Mouse (Mus musculus) CH12.LX (cell line): ENCODE results near the gene Gm15737. TPM values are rescaled to one million over a fixed set of nuclear protein-coding genes. Genes with fewer than 3 reads are reported as not detected.

Experiments
- DNase-seq: peaks from one replicate; pipeline ENCODE4 v3.0.0-alpha.2; 2013; ENCODE audit errors: extremely low read depth
- H3K27ac ChIP-seq: 2 replicates; pipeline ENCODE4 v1.5.1; 2012; ENCODE audit warnings: low read depth, mild to moderate bottlenecking, control low read depth, moderate library complexity; ENCODE audit not compliant: insufficient read depth
- H3K27me3 ChIP-seq: replicated peaks from 2 replicates; pipeline ENCODE3; 2012; ENCODE audit warnings: inconsistent platforms
- H3K36me3 ChIP-seq, 2 experiments: replicated peaks in 1 of 2; 2 replicates each; pipeline versions ENCODE3 to v1.6.1; 2012; ENCODE audit warnings: inconsistent platforms in 1 of 2, low read length in 1 of 2, mild to moderate bottlenecking in 1 of 2, mixed read lengths in 1 of 2, moderate library complexity in 1 of 2; ENCODE audit not compliant: control insufficient read depth in 1 of 2, insufficient read depth in 1 of 2
- H3K4me1 ChIP-seq, 2 experiments: 2 replicates each; pipeline ENCODE4 v1.6.1; 2012; ENCODE audit warnings: inconsistent platforms in 1 of 2, moderate library complexity in 1 of 2; ENCODE audit not compliant: insufficient read depth in 2 of 2, control insufficient read depth in 1 of 2
- H3K4me2 ChIP-seq: 2 replicates; pipeline ENCODE4 v1.6.1; 2012; ENCODE audit warnings: low read depth, mild to moderate bottlenecking, control low read depth; ENCODE audit not compliant: poor library complexity, insufficient read depth, severe bottlenecking
- H3K4me3 ChIP-seq, 3 experiments: fragments of 150-350 bp in 1 of 3; sonication (generic) in 1 of 3; replicated peaks in 1 of 3; 2 replicates each; pipeline versions ENCODE3 to v1.5.1; 2011 to 2012; ENCODE audit warnings: low read depth in 2 of 3, low read length in 2 of 3, mild to moderate bottlenecking in 2 of 3, moderate library complexity in 2 of 3, control low read depth in 1 of 3, improper control_type of control experiment in 1 of 3, inconsistent platforms in 1 of 3, mixed read lengths in 1 of 3; ENCODE audit not compliant: poor library complexity in 1 of 3
- H3K79me2 ChIP-seq: replicated peaks from 2 replicates; pipeline ENCODE4 v1.6.1; 2012; ENCODE audit warnings: mild to moderate bottlenecking, moderate library complexity; ENCODE audit not compliant: control insufficient read depth, poor library complexity, insufficient read depth, severe bottlenecking; ENCODE audit errors: extremely low read depth
- H3K9ac ChIP-seq: 2 replicates; pipeline ENCODE4 v1.6.1; 2012; ENCODE audit warnings: low read depth, mild to moderate bottlenecking, control low read depth, moderate library complexity; ENCODE audit not compliant: insufficient read depth
- H3K9me3 ChIP-seq: replicated peaks from 2 replicates; pipeline ENCODE3; 2012; ENCODE audit warnings: low read length, inconsistent platforms, mixed read lengths
- BHLHE40 ChIP-seq: IDR thresholded peaks from 2 replicates; pipeline ENCODE4 v1.6.1; 2011; ENCODE audit warnings: mild to moderate bottlenecking, low read depth, low read length, improper control_type of control experiment
- ELF1 ChIP-seq: IDR thresholded peaks from 2 replicates; pipeline ENCODE4 v1.6.1; 2014; ENCODE audit warnings: low read depth, mild to moderate bottlenecking, inconsistent platforms, low read length, improper control_type of control experiment
- GABPA ChIP-seq: IDR thresholded peaks from 2 replicates; pipeline ENCODE4 v1.6.1; 2012; ENCODE audit warnings: low read depth, low read length, improper control_type of control experiment, inconsistent platforms; ENCODE audit not compliant: insufficient replicate concordance
- HCFC1 ChIP-seq: IDR thresholded peaks from 2 replicates; pipeline ENCODE4 v1.6.1; 2012; ENCODE audit warnings: low read depth, mild to moderate bottlenecking, inconsistent platforms, low read length, improper control_type of control experiment
- IRF4 ChIP-seq: IDR thresholded peaks from 2 replicates; pipeline ENCODE4 v1.6.1; 2014; ENCODE audit warnings: low read depth, mild to moderate bottlenecking, inconsistent platforms, low read length, improper control_type of control experiment
- JUN ChIP-seq: IDR thresholded peaks from 2 replicates; pipeline ENCODE4 v1.6.1; 2011; ENCODE audit warnings: low read depth, mild to moderate bottlenecking, low read length, improper control_type of control experiment, moderate library complexity; ENCODE audit not compliant: insufficient read depth
- KAT2A ChIP-seq: IDR thresholded peaks from 2 replicates; pipeline ENCODE4 v1.6.1; 2012; ENCODE audit warnings: low read length, improper control_type of control experiment, inconsistent platforms; ENCODE audit not compliant: insufficient replicate concordance
- MAFK ChIP-seq: IDR thresholded peaks from 2 replicates; pipeline ENCODE4 v1.6.1; 2011; ENCODE audit warnings: low read length, improper control_type of control experiment; ENCODE audit not compliant: insufficient replicate concordance
- MEF2A ChIP-seq: IDR thresholded peaks from 2 replicates; pipeline ENCODE4 v1.6.1; 2014; ENCODE audit warnings: low read depth, mild to moderate bottlenecking, inconsistent platforms, low read length, improper control_type of control experiment, borderline replicate concordance
- NELFE ChIP-seq: IDR thresholded peaks from 2 replicates; pipeline ENCODE4 v1.6.1; 2011; ENCODE audit warnings: low read depth, low read length, improper control_type of control experiment
- PAX5 ChIP-seq: IDR thresholded peaks from 2 replicates; pipeline ENCODE4 v1.6.1; 2012; ENCODE audit warnings: low read length, inconsistent platforms, mixed read lengths
- POLR2AphosphoS2 ChIP-seq: IDR thresholded peaks from 2 replicates; pipeline ENCODE4 v1.6.1; 2011; ENCODE audit warnings: low read depth, low read length, improper control_type of control experiment
- RAD21 ChIP-seq: IDR thresholded peaks from 2 replicates; pipeline ENCODE4 v1.6.1; 2011; ENCODE audit warnings: low read depth, mild to moderate bottlenecking, low read length, improper control_type of control experiment, moderate library complexity
- RCOR1 ChIP-seq: conservative IDR thresholded peaks from 2 replicates; pipeline ENCODE4 v1.6.1; 2012; ENCODE audit warnings: low read depth, mild to moderate bottlenecking, inconsistent platforms, low read length, improper control_type of control experiment
- SIN3A ChIP-seq: IDR thresholded peaks from 2 replicates; pipeline ENCODE4 v1.6.1; 2012; ENCODE audit warnings: low read length, improper control_type of control experiment, inconsistent platforms
- SMC3 ChIP-seq: IDR thresholded peaks from 2 replicates; pipeline ENCODE4 v1.6.1; 2011; ENCODE audit warnings: low read depth, low read length, improper control_type of control experiment
- TBP ChIP-seq: conservative IDR thresholded peaks from 2 replicates; pipeline ENCODE4 v1.6.1; 2011; ENCODE audit warnings: low read depth, low read length, improper control_type of control experiment
- UBTF ChIP-seq: IDR thresholded peaks from 2 replicates; pipeline ENCODE4 v1.6.1; 2012; ENCODE audit warnings: low read depth, mild to moderate bottlenecking, inconsistent platforms, low read length, improper control_type of control experiment, moderate library complexity
- USF1 ChIP-seq: IDR thresholded peaks from 2 replicates; pipeline ENCODE4 v1.6.1; 2014; ENCODE audit warnings: low read depth, mild to moderate bottlenecking, inconsistent platforms, low read length, improper control_type of control experiment
- ZC3H11A ChIP-seq: IDR thresholded peaks from 2 replicates; pipeline ENCODE4 v1.6.1; 2012; ENCODE audit warnings: low read depth, mild to moderate bottlenecking, inconsistent platforms, low read length, improper control_type of control experiment
- ZKSCAN1 ChIP-seq: IDR thresholded peaks from 2 replicates; pipeline ENCODE4 v1.6.1; 2012; ENCODE audit warnings: low read depth, inconsistent platforms, low read length, improper control_type of control experiment, borderline replicate concordance
- ZMIZ1 ChIP-seq: IDR thresholded peaks from 2 replicates; pipeline ENCODE4 v1.6.1; 2012; ENCODE audit warnings: low read depth, mild to moderate bottlenecking, inconsistent platforms, low read length, improper control_type of control experiment
- ZNF384 ChIP-seq: IDR thresholded peaks from 2 replicates; pipeline ENCODE4 v1.6.1; 2012; ENCODE audit warnings: low read depth, low read length, improper control_type of control experiment, inconsistent platforms
- dilution Hi-C: fragments of 300-500 bp; cut with MboI; formaldehyde crosslinking; loops from 2 replicates; pipeline ENCODE4 v1.14.3; 2020; ENCODE audit warnings: low sequenced_read_pairs; ENCODE audit not compliant: extremely low pct_unique_long_range_greater_than_20kb, extremely low pct_ligation_motif_present
- in situ Hi-C: fragments of 300-500 bp; cut with MboI; formaldehyde crosslinking; loops from 3 replicates; pipeline ENCODE4 v1.14.3; 2019; ENCODE audit warnings: low sequenced_read_pairs, low pct_ligation_motif_present, low pct_unique_long_range_greater_than_20kb, mixed read lengths
- polyA plus RNA-seq: library from polyadenylated mRNA; unstranded; fragments of >175 nt; gene quantifications from 2 replicates; pipeline ENCODE4 v1.2.1, GENCODE M21; 2012; ENCODE audit warnings: low read depth; ENCODE audit not compliant: insufficient read length
- total RNA-seq, 2 experiments: library from RNA; depleted of rRNA; stranded (reverse); fragments of 300-350 nt in 1 of 2; fragments of >200 nt in 1 of 2; gene quantifications; 2 replicates each; pipeline ENCODE4 v1.2.3; 2012 to 2014

Gene Gm15737
- total and polyA plus RNA-seq, 3 experiments: not detected

- Histone ChIP-seq H3K9me3 (peaks cover 61% of the 10 kb centered on the region), H3K4me1 (no peaks in the 10 kb centered on the region), H3K4me3 (no peak overlapping the region), H3K9ac (no peak overlapping the region), H3K36me3 (no peaks in the 10 kb centered on the region), H3K27me3 (no peaks in the 10 kb centered on the region)
- dilution Hi-C loops: no loop called here
- no peak for DNase-seq
- no peak for TF ChIP-seq SIN3A
- TF ChIP-seq SMC3: no peak
- TF ChIP-seq IRF4: no peak
- TF ChIP-seq MEF2A: no peak
- TF ChIP-seq ZMIZ1: no peak
- no peak for TF ChIP-seq PAX5
- no peak for TF ChIP-seq TBP
- no peak for TF ChIP-seq MAFK
- no peak for TF ChIP-seq ZC3H11A
- no peak for TF ChIP-seq NELFE
- TF ChIP-seq, all 38 proteins: peak for 0
- Histone ChIP-seq H3K4me2 (no peak overlapping the region), H3K27ac (no peak overlapping the region), H3K79me2 (no peaks in the 10 kb centered on the region)
- in situ Hi-C loops: no loop called here
These were observed 42.6 kb upstream of the Gm15737 start for GRCm38 (mm10) chr6:92826561-92826960.

- Histone ChIP-seq H3K27me3 (no peaks in the 10 kb centered on the region), H3K4me3 (no peak overlapping the region), H3K4me1 (no peaks in the 10 kb centered on the region), H3K79me2 (no peaks in the 10 kb centered on the region), H3K9ac (no peak overlapping the region), H3K9me3 (peaks cover 59% of the 10 kb centered on the region), H3K27ac (no peak overlapping the region), H3K36me3 (no peaks in the 10 kb centered on the region), H3K4me2 (no peak overlapping the region)
- dilution Hi-C loops: no loop called here
- in situ Hi-C loops: no loop called here
- no peak for DNase-seq
- TF ChIP-seq SMC3 (no peak), ELF1 (no peak), UBTF (no peak), RAD21 (no peak), KAT2A (no peak), HCFC1 (no peak), SIN3A (no peak), GABPA (no peak), ZMIZ1 (no peak), MAFK (no peak), BHLHE40 (no peak), ZNF384 (no peak), RCOR1 (no peak), POLR2AphosphoS2 (no peak), USF1 (no peak), ZKSCAN1 (no peak), IRF4 (no peak), JUN (no peak), MEF2A (no peak)
These were observed 41.8 kb upstream of the Gm15737 start for GRCm38 (mm10) chr6:92827360-92827759.
